Mouse (Mus musculus) bone marrow, adult 2 months (tissue): ENCODE data around the gene Camta1.

ENCODE experiments used
- CTCF ChIP-seq: fragments of 200-500 bp; IDR thresholded peaks from 2 replicates; pipeline ENCODE4 v1.5.1; 2011; ENCODE audit warnings: low read length, control low read depth; ENCODE audit not compliant: control insufficient read depth, insufficient read depth
- POLR2A ChIP-seq: fragments of 200-500 bp; IDR thresholded peaks from 2 replicates; pipeline ENCODE4 v1.6.1; 2011; ENCODE audit warnings: low read depth, mild to moderate bottlenecking, control low read depth, low read length, borderline replicate concordance; ENCODE audit not compliant: control insufficient read depth

- TF ChIP-seq POLR2A (no peak), CTCF (no peak)
These were observed 524.1 kb downstream of the Camta1 start for GRCm38 (mm10) chr4:151337543-151337942.
